7 mouse cellular contexts compared by ENCODE assay signal in the genomic region with DNA sequence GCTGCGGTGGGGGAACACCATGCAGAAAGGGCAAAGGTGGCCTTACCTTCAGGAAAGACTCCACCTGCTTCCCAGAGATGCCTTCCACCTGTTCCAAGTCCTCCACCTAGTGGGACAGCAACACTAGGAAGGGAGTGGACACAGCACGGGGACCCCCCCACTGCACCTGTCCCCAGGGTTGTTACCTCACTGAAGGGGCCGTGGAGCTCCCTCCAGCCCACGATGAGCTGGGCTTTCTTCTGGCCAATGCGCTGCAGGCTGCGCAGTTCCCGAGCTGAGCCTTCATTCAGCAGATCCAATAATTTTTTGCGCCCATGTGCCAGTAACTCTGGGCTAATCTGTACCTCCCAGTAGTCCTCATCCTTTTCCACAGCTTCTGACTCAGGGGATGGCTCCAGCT. TPM values are rescaled to one million over a fixed set of nuclear protein-coding genes. Genes with fewer than 3 reads are reported as not detected.
DNase-seq lines count a peak whose midpoint lies in the region; ATAC-seq and TF ChIP-seq lines count a peak whose summit lies in the region.

No protein-coding gene starts in this region.

- TF ChIP-seq POLR2A in small intestine, adult 2 months (IDR thresholded peaks at IDR 0.05; ENCODE audit: low read depth, low read length): no peak

- no peaks in the 10 kb centered on the region for H3K9me3 ChIP-seq in lung, embryonic 16.5 days (ENCODE audit: control insufficient read depth, low read length)
- H3K9me3 ChIP-seq in limb, embryonic 11.5 days (ENCODE audit: control insufficient read depth, low read length): no peaks in the 10 kb centered on the region

- H3K4me2 ChIP-seq in lung, embryonic 16.5 days (ENCODE audit: low read depth, low read length): peak overlapping the region; percentile 77
- peak overlapping the region; percentile 52 for H3K4me2 ChIP-seq in limb, embryonic 11.5 days (ENCODE audit: low read depth, severe bottlenecking)

- H3K36me3 ChIP-seq in lung, embryonic 16.5 days (ENCODE audit: control insufficient read depth, insufficient read depth, low read length): peaks cover 45% of the 10 kb centered on the region
- H3K36me3 ChIP-seq in limb, embryonic 11.5 days (ENCODE audit: control insufficient read depth, insufficient read depth, low read length): peaks cover 35% of the 10 kb centered on the region
- peaks cover 21% of the 10 kb centered on the region for H3K36me3 ChIP-seq in small intestine, adult 2 months (ENCODE audit: control insufficient read depth, insufficient read depth, low read length)

- 53% methylated on average over 8 of the region's 8 CpGs for WGBS in lung, embryonic 16.5 days
- 74% methylated on average over 8 of the region's 8 CpGs for WGBS in limb, embryonic 11.5 days
- WGBS in small intestine, adult 2 months: 38% methylated on average over 8 of the region's 8 CpGs

- ATAC-seq in lung, embryonic 16.5 days (ENCODE audit: low read depth): no peak
- peak; percentile 1 for ATAC-seq in erythroblast, adult 5-6 weeks (replicated peaks; ENCODE audit: low FRiP score, poor library complexity, severe bottlenecking)
- ATAC-seq in limb, embryonic 11.5 days (ENCODE audit: insufficient number of reproducible peaks, low FRiP score, low TSS enrichment, low read depth): no peak

- H3K9ac ChIP-seq in lung, embryonic 16.5 days (ENCODE audit: low read length): peak overlapping the region; percentile 75
- H3K9ac ChIP-seq in limb, embryonic 11.5 days (ENCODE audit: low read length): peak overlapping the region; percentile 64

- DNase-seq in lung, postnatal 4 days: no peak
- peak; percentile 43 for DNase-seq in limb, embryonic 11.5 days (ENCODE audit: low spot score)
- no peak for DNase-seq in adrenal gland, adult 8-10 months
- no peak for DNase-seq in thymus, postnatal 14 days

- no peak for TF ChIP-seq CTCF in small intestine, adult 2 months (IDR thresholded peaks at IDR 0.05; ENCODE audit: extremely low read depth, insufficient read length, insufficient replicate concordance, low read depth, low read length)

- H3K27ac ChIP-seq in lung, embryonic 16.5 days (ENCODE audit: low read length): peak overlapping the region; percentile 99
- H3K27ac ChIP-seq in limb, embryonic 11.5 days (replicated peaks; ENCODE audit: low read depth, low read length): peak overlapping the region; percentile 98
- H3K27ac ChIP-seq in small intestine, adult 2 months (ENCODE audit: insufficient read depth, low read depth, low read length): peak overlapping the region; percentile 85

- peak overlapping the region; percentile 94 for H3K4me3 ChIP-seq in lung, embryonic 16.5 days (ENCODE audit: low read length)
- H3K4me3 ChIP-seq in limb, embryonic 11.5 days (ENCODE audit: low read depth, low read length): peak overlapping the region; percentile 97
- H3K4me3 ChIP-seq in small intestine, adult 2 months (ENCODE audit: low read depth, low read length): peak overlapping the region; percentile 92

- no peaks in the 10 kb centered on the region for H3K27me3 ChIP-seq in lung, embryonic 16.5 days (ENCODE audit: control insufficient read depth, insufficient read depth, low read depth, low read length)
- no peaks in the 10 kb centered on the region for H3K27me3 ChIP-seq in limb, embryonic 11.5 days (ENCODE audit: control insufficient read depth, insufficient read depth, low read length)
- no peaks in the 10 kb centered on the region for H3K27me3 ChIP-seq in small intestine, adult 2 months (ENCODE audit: control insufficient read depth, insufficient read depth, low read length)

- H3K4me1 ChIP-seq in lung, embryonic 16.5 days (replicated peaks; ENCODE audit: control insufficient read depth, insufficient read depth, low read length): peaks cover 26% of the 10 kb centered on the region
- H3K4me1 ChIP-seq in limb, embryonic 11.5 days (ENCODE audit: control insufficient read depth, insufficient read depth, low read length): peaks cover 23% of the 10 kb centered on the region
- peaks cover 7% of the 10 kb centered on the region for H3K4me1 ChIP-seq in small intestine, adult 2 months (ENCODE audit: control insufficient read depth, insufficient read depth, insufficient read length, low read length)

RNA-seq across cellular contexts. Expression of a gene that starts 1.0 kb away (rescaled TPM):
- polyA plus RNA-seq in lung, embryonic 16.5 days (2015; fragmentation: Nextera tagmentation; extraction: Ambion mirVana): 38.6 and 46.1 TPM in 2 replicates
- total RNA-seq in erythroblast, adult 5-6 weeks (2015; ENCODE audit: low replicate concordance): 44.9 and 51.3 TPM in 2 replicates
- total RNA-seq in erythroblast, adult 5-6 weeks (2017; ENCODE audit: low replicate concordance): 25.0 and 49.5 TPM in 2 replicates
- 84.8 TPM in 2 replicates for polyA plus RNA-seq in limb, embryonic 11.5 days (2014; fragmentation: Nextera tagmentation; extraction: Ambion mirVana)
- polyA plus RNA-seq in small intestine, adult 2 months (2012; rRNA removed): 103 and 248 TPM in 2 replicates
- 100 to 1,000 TPM in 3 of 4 experiments, 10 to 100 TPM in 1; 99.9 to 123 (median 111) TPM for total RNA-seq in adrenal gland, adult 8-10 months (2022)

RNA-seq across cellular contexts. Expression of a gene that starts 6.9 kb away (rescaled TPM):
- polyA plus RNA-seq in lung, embryonic 16.5 days (2015; fragmentation: Nextera tagmentation; extraction: Ambion mirVana): 4.5 TPM in 2 replicates
- total RNA-seq in erythroblast, adult 5-6 weeks (2015; ENCODE audit: low replicate concordance): not detected in 2 replicates
- 1.5 TPM in 1 of 2 replicates, not detected in the other for total RNA-seq in erythroblast, adult 5-6 weeks (2017; ENCODE audit: low replicate concordance)
- polyA plus RNA-seq in limb, embryonic 11.5 days (2014; fragmentation: Nextera tagmentation; extraction: Ambion mirVana): 7.7 and 9.2 TPM in 2 replicates
- polyA plus RNA-seq in small intestine, adult 2 months (2012; rRNA removed): 1.3 and 2.7 TPM in 2 replicates
- 1 to 10 TPM; 2.4 to 8.7 (median 6.4) TPM for total RNA-seq in adrenal gland, adult 8-10 months (2022)

RNA-seq across cellular contexts. Expression of a gene that starts 7.0 kb away (rescaled TPM):
- polyA plus RNA-seq in lung, embryonic 16.5 days (2015; fragmentation: Nextera tagmentation; extraction: Ambion mirVana): 39.1 and 63.1 TPM in 2 replicates
- 1.7 and 1.9 TPM in 2 replicates for total RNA-seq in erythroblast, adult 5-6 weeks (2015; ENCODE audit: low replicate concordance)
- total RNA-seq in erythroblast, adult 5-6 weeks (2017; ENCODE audit: low replicate concordance): 8.1 and 9.1 TPM in 2 replicates
- polyA plus RNA-seq in limb, embryonic 11.5 days (2014; fragmentation: Nextera tagmentation; extraction: Ambion mirVana): 26.2 and 66.8 TPM in 2 replicates
- polyA plus RNA-seq in small intestine, adult 2 months (2012; rRNA removed): 9.5 and 26.4 TPM in 2 replicates
- 10 to 100 TPM in 3 of 4 experiments, 1 to 10 TPM in 1; 5.5 to 40.3 (median 28.9) TPM for total RNA-seq in adrenal gland, adult 8-10 months (2022)

RNA-seq across cellular contexts. Expression of a gene that starts 10.7 kb away (rescaled TPM):
- 45.9 and 67.2 TPM in 2 replicates for polyA plus RNA-seq in lung, embryonic 16.5 days (2015; fragmentation: Nextera tagmentation; extraction: Ambion mirVana)
- total RNA-seq in erythroblast, adult 5-6 weeks (2015; ENCODE audit: low replicate concordance): 13.4 and 18.8 TPM in 2 replicates
- total RNA-seq in erythroblast, adult 5-6 weeks (2017; ENCODE audit: low replicate concordance): 7.0 and 7.1 TPM in 2 replicates
- 59.5 and 88.7 TPM in 2 replicates for polyA plus RNA-seq in limb, embryonic 11.5 days (2014; fragmentation: Nextera tagmentation; extraction: Ambion mirVana)
- polyA plus RNA-seq in small intestine, adult 2 months (2012; rRNA removed): 1.6 and 3.7 TPM in 2 replicates
- total RNA-seq in adrenal gland, adult 8-10 months (2022): 10 to 100 TPM in 3 of 4 experiments, 1 to 10 TPM in 1; 7.5 to 36.1 (median 14.3) TPM

RNA-seq across cellular contexts. Expression of a gene that starts 11.6 kb away (rescaled TPM):
- 0.62 and 0.93 TPM in 2 replicates for polyA plus RNA-seq in lung, embryonic 16.5 days (2015; fragmentation: Nextera tagmentation; extraction: Ambion mirVana)
- total RNA-seq in erythroblast, adult 5-6 weeks (2015; ENCODE audit: low replicate concordance): not detected in 2 replicates
- not detected in 2 replicates for total RNA-seq in erythroblast, adult 5-6 weeks (2017; ENCODE audit: low replicate concordance)
- polyA plus RNA-seq in limb, embryonic 11.5 days (2014; fragmentation: Nextera tagmentation; extraction: Ambion mirVana): not detected in 2 replicates
- polyA plus RNA-seq in small intestine, adult 2 months (2012; rRNA removed): 0.76 and 2.9 TPM in 2 replicates
- 1 to 10 TPM in 1 of 4 experiments, not detected in 3; 1.5 TPM for total RNA-seq in adrenal gland, adult 8-10 months (2022)
